Mouse (Mus musculus): ENCODE data around the gene Dnal1.
"Not testable (repeated sequence)": the region's sequence is repeated elsewhere in the genome, so short reads cannot be mapped to it uniquely, and the experiment has no call there.

- not testable (repeated sequence) for TF ChIP-seq CTCF (IDR thresholded peaks at IDR 0.05; ENCODE audit: low read depth, low read length); POLR2A (IDR thresholded peaks at IDR 0.05; ENCODE audit: insufficient read depth, low read length); EP300 (IDR thresholded peaks at IDR 0.05; ENCODE audit: insufficient read depth, low read depth, low read length)
These were observed 44.6 kb upstream of the Dnal1 start for GRCm38 (mm10) chr12:84069582-84069981.

All from ES-Bruce4 (cell line).